Mouse (Mus musculus): ENCODE data around the gene Leng8.

- TF ChIP-seq CTCF (IDR thresholded peaks at IDR 0.05) (no peak), POLR2A (IDR thresholded peaks at IDR 0.05; ENCODE audit: insufficient read depth, low read depth, low read length) (no peak)
Observed at GRCm38 (mm10) chr7:4146241-4147180, 9.7 kb downstream of the Leng8 start.

All from heart, adult 2 months (tissue).